Mouse (Mus musculus): ENCODE results near the gene Zfp788. TPM values are rescaled to one million over a fixed set of nuclear protein-coding genes. Genes with fewer than 3 reads are reported as not detected.

Gene Zfp788
- polyA plus RNA-seq, 1 experiment from 2014 or later: 13.9 TPM

Other genes starting within 250 kb of the Zfp788 start
- gene AI987944, start 239.8 kb upstream of the Zfp788 start, polyA plus RNA-seq (2016; fragmentation: Nextera tagmentation; extraction: Ambion mirVana): 9.4 and 9.7 TPM in 2 replicates
- gene Vmn2r57, start 184.5 kb upstream of the Zfp788 start, polyA plus RNA-seq (2016; fragmentation: Nextera tagmentation; extraction: Ambion mirVana): 0.29 and 0.41 TPM in 2 replicates
- gene Gm20449, start 133.8 kb upstream of the Zfp788 start, polyA plus RNA-seq (2016; fragmentation: Nextera tagmentation; extraction: Ambion mirVana): 0.16 and 0.19 TPM in 2 replicates
- gene AW146154, start 133.3 kb upstream of the Zfp788 start, polyA plus RNA-seq (2016; fragmentation: Nextera tagmentation; extraction: Ambion mirVana): 12.0 and 13.3 TPM in 2 replicates
- 0.29 TPM in 1 of 2 replicates, not detected in the other for gene Gm6871, start 59.5 kb upstream of the Zfp788 start, polyA plus RNA-seq (2016; fragmentation: Nextera tagmentation; extraction: Ambion mirVana)
- 15.5 and 16.5 TPM in 2 replicates for gene 2610021A01Rik, start 34.0 kb upstream of the Zfp788 start, polyA plus RNA-seq (2016; fragmentation: Nextera tagmentation; extraction: Ambion mirVana)
- gene Vmn2r58, start 239.5 kb downstream of the Zfp788 start, polyA plus RNA-seq (2016; fragmentation: Nextera tagmentation; extraction: Ambion mirVana): not detected in 2 replicates

Data from limb, embryonic 12.5 days (tissue).